Mouse (Mus musculus) stomach, embryonic 16.5 days (tissue): ENCODE measurements around the gene Dlx6. TPM values are rescaled to one million over a fixed set of nuclear protein-coding genes. Genes with fewer than 3 reads are reported as not detected.

Source experiments
- ATAC-seq: fragments of 200-750 bp; cut with Nextera tagmentation; 2 replicates; pipeline ENCODE4 v1.8.0; 2017; ENCODE audit warnings: moderate number of reproducible peaks, moderate TSS enrichment; ENCODE audit not compliant: insufficient read depth, low FRiP score
- H3K27ac ChIP-seq: fragments of 300-500 bp; sonication (generic); 2 replicates; pipeline ENCODE4 v1.5.1; 2014; ENCODE audit warnings: low read length
- H3K27me3 ChIP-seq: fragments of 300-500 bp; sonication (generic); 2 replicates; pipeline ENCODE4 v1.6.1; 2014; ENCODE audit warnings: low read length, control low read depth, mixed read lengths; ENCODE audit not compliant: control insufficient read depth, insufficient read depth
- H3K36me3 ChIP-seq: fragments of 300-500 bp; sonication (generic); 2 replicates; pipeline ENCODE4 v1.6.1; 2014; ENCODE audit warnings: low read length; ENCODE audit not compliant: control insufficient read depth, insufficient read depth
- H3K4me1 ChIP-seq: fragments of 300-500 bp; sonication (generic); 2 replicates; pipeline ENCODE4 v1.6.1; 2014; ENCODE audit warnings: low read length, control low read depth, mixed read lengths; ENCODE audit not compliant: control insufficient read depth, insufficient read depth
- H3K4me2 ChIP-seq: fragments of 300-500 bp; sonication (generic); 2 replicates; pipeline ENCODE4 v1.6.1; 2014; ENCODE audit warnings: low read depth, low read length, mixed read lengths
- H3K4me3 ChIP-seq: fragments of 300-500 bp; sonication (generic); replicated peaks from 2 replicates; pipeline ENCODE4 v1.5.1; 2014; ENCODE audit warnings: mild to moderate bottlenecking, low read length
- H3K9ac ChIP-seq: fragments of 300-500 bp; sonication (generic); 2 replicates; pipeline ENCODE4 v1.6.1; 2014; ENCODE audit warnings: low read length
- H3K9me3 ChIP-seq: fragments of 300-500 bp; sonication (generic); replicated peaks from 2 replicates; pipeline ENCODE4 v1.6.1; 2016; ENCODE audit warnings: low read length, control low read depth; ENCODE audit not compliant: control insufficient read depth
- WGBS: fragments of 180-500 bp; shearing (Covaris S2); extraction: QIAGEN DNeasy Blood & Tissue Kit; methylation state at CpG from one replicate; pipeline ENCODE4 v1.1.7; 2014; 5-methylcytosine and 5-hydroxymethylcytosine counted together
- polyA plus RNA-seq: library from polyadenylated mRNA; unstranded; fragments of >200 nt; fragmentation: Nextera tagmentation; extraction: Ambion mirVana; gene quantifications from 2 replicates; pipeline ENCODE4 v1.2.1, GENCODE M21; 2015

Dlx6 gene
- polyA plus RNA-seq, 1 experiment from 2014 or later = 0.27 TPM

- Histone ChIP-seq H3K4me1 (peaks cover 13% of the 10 kb centered on the region), H3K36me3 (no peaks in the 10 kb centered on the region), H3K4me3 (peak overlapping the region; percentile 41), H3K27me3 (peaks cover 78% of the 10 kb centered on the region), H3K9me3 (no peaks in the 10 kb centered on the region), H3K4me2 (peak overlapping the region; percentile 65), H3K27ac (no peak overlapping the region), H3K9ac (peak overlapping the region; percentile 35; the same call in 1 of the 2 replicates)
- WGBS = 2% methylated on average over 20 of the region's 21 CpGs
- 0 out of 2 replicates have a peak, but pooled peaks have one; percentile 5 for ATAC-seq
Measured at GRCm38 (mm10) chr6:6863955-6864354, 821 bp downstream of the Dlx6 start.

GRCm38 (mm10) chr6:6864441-6865440 lies 1.6 kb downstream of the Dlx6 start:
- Histone ChIP-seq H3K4me2 (no peak overlapping the region), H3K4me3 (peak overlapping the region; percentile 41; the same call in 1 of the 2 replicates), H3K9me3 (no peaks in the 10 kb centered on the region), H3K27ac (no peak overlapping the region), H3K36me3 (no peaks in the 10 kb centered on the region), H3K27me3 (peaks cover 75% of the 10 kb centered on the region), H3K4me1 (peaks cover 13% of the 10 kb centered on the region), H3K9ac (no peak overlapping the region)
- 6% methylated on average over 36 of the region's 36 CpGs for WGBS
- no peak for ATAC-seq

GRCm38 (mm10) chr6:6867031-6867430 lies 3.9 kb downstream of the Dlx6 start:
- Histone ChIP-seq H3K9me3 (no peaks in the 10 kb centered on the region), H3K36me3 (no peaks in the 10 kb centered on the region), H3K9ac (no peak overlapping the region), H3K27me3 (peaks cover 80% of the 10 kb centered on the region), H3K4me1 (peaks cover 13% of the 10 kb centered on the region), H3K4me3 (no peak overlapping the region), H3K4me2 (no peak overlapping the region), H3K27ac (no peak overlapping the region)
- WGBS = 2% methylated on average over 9 of the region's 9 CpGs
- no peak for ATAC-seq

GRCm38 (mm10) chr6:6869041-6869685 lies 6.0 kb downstream of the Dlx6 start:
- Histone ChIP-seq H3K27ac (no peak overlapping the region), H3K9ac (no peak overlapping the region), H3K4me2 (no peak overlapping the region), H3K36me3 (no peaks in the 10 kb centered on the region), H3K27me3 (peaks cover 77% of the 10 kb centered on the region), H3K4me1 (no peaks in the 10 kb centered on the region), H3K9me3 (no peaks in the 10 kb centered on the region), H3K4me3 (no peak overlapping the region)
- 5% methylated on average over 13 of the region's 13 CpGs for WGBS
- no peak for ATAC-seq

DNA sequence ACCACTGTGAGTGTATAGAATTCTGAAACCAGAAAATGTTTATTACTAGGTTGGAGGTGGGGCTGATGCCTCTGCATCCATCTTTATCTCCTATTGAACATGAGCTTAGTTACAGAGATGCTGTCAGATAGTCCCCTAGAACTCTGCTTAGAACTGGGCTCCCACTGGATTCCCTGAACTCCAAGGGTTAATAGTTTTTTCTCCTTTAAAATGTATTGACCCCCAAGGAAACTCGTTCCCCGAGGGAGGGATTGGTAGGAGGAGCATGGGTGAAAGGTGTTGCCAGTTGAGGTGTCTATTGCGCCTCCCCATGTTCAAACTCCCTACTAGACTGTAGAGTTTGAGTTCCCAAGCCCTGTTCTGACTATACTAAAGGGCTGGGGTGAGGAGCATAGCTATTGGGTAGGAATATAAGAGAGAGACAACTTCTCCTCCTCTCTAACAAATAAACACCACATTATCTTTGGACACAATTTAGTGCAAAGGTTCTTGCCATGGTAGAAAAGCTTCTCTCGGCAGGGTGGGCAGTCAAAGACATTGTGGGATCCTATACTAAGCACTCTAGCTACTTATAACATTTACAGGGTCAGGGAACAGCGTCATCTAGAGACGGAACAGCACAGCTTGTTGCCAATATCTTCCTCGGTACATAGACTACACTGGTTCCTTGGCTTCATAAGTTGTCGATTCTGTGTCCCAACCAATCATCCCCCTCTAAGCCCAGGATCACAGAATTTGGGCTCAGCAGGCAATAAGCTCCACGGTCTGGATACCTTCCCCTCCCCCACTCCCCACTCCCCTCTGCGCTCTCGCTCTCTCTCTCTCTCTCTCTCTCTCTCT lies 7.0 kb downstream of the Dlx6 start:
- H3K36me3 ChIP-seq = no peaks in the 10 kb centered on the region
- no peaks in the 10 kb centered on the region for H3K4me1 ChIP-seq
- no peak overlapping the region for H3K9ac ChIP-seq
- no peaks in the 10 kb centered on the region for H3K9me3 ChIP-seq
- under 1% methylated on average over 11 of the region's 11 CpGs for WGBS
- H3K4me3 ChIP-seq = no peak overlapping the region
- no peak overlapping the region for H3K4me2 ChIP-seq
- peaks cover 77% of the 10 kb centered on the region for H3K27me3 ChIP-seq
- H3K27ac ChIP-seq = no peak overlapping the region
- ATAC-seq = no peak

DNA sequence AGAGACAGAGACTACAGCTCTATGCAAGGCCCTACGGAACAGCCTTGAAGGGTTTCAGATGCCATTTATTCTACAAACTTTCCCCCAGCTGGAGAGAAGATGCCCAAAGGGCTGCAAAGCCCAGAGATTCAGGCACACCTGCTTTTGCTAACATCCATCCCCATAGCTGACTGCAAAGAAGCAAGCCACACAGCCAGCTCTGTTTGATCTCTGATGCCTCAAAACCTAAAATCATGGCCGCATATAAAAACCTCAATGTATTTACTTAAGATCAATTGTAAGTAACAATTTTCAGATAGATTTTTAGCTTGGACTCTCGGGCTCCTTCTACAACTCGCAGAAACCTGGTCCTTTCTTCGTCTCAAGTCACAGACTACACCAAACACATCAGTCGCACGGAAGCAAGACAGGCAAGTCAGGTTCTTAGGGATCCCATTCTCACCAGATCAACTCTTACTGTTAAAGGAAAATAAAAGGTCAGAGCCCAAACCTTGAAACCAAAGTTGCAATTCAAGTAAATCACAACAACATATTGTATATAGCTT lies 7.8 kb downstream of the Dlx6 start:
- WGBS = 4% methylated on average over 7 of the region's 7 CpGs
- no peak overlapping the region for H3K4me3 ChIP-seq
- H3K36me3 ChIP-seq = no peaks in the 10 kb centered on the region
- H3K27ac ChIP-seq = no peak overlapping the region
- H3K9ac ChIP-seq = no peak overlapping the region
- peaks cover 77% of the 10 kb centered on the region for H3K27me3 ChIP-seq
- no peak for ATAC-seq
- H3K4me1 ChIP-seq = no peaks in the 10 kb centered on the region
- H3K9me3 ChIP-seq = no peaks in the 10 kb centered on the region
- H3K4me2 ChIP-seq = no peak overlapping the region

DNA sequence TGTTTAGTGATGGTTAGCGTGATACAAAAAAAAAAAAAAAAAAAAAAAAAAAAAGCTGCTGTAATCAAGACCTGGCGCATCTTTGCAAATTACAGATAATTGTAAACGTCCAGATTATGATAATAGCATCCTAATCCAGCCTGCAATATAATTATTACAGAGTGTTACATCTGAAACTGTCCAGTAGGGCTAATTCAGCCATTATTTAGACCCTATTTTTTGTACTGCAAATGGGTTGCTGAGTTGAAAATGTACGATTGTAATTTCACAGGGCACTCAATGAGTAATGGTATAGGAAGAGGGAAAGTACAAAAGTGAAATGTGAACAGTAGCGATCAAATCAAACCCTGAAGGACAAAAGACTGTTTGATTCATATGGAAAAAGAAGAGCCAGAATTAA lies 8.6 kb downstream of the Dlx6 start:
- H3K27ac ChIP-seq = no peak overlapping the region
- 4% methylated on average over 5 of the region's 5 CpGs for WGBS
- H3K4me2 ChIP-seq = no peak overlapping the region
- H3K4me3 ChIP-seq = no peak overlapping the region
- no peak overlapping the region for H3K9ac ChIP-seq
- H3K36me3 ChIP-seq = no peaks in the 10 kb centered on the region
- no peaks in the 10 kb centered on the region for H3K4me1 ChIP-seq
- H3K9me3 ChIP-seq = no peaks in the 10 kb centered on the region
- no peak for ATAC-seq
- peaks cover 79% of the 10 kb centered on the region for H3K27me3 ChIP-seq

DNA sequence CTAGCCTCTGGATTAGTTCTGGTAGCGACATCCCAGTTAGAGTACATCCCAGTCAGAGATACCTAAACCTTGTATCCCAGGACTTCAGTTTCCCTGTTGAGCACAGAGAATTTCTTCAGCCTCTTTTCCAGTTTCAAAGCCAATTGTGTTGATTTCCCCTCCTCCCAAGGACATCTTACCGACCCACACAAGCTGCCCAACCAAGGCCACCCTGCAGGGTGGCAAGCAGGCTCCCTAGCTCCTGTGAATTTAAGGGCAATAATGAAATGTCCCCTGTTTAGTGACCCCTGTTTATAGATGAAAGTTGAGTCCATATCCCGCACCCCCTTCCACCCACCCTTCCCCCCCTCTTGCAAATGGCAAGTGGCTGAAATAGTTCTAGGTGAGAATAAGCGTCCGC lies 9.7 kb downstream of the Dlx6 start:
- 4% methylated on average over 5 of the region's 5 CpGs for WGBS
- ATAC-seq = no peak
- H3K4me1 ChIP-seq = no peaks in the 10 kb centered on the region

More for the DNA sequence above, 9.7 kb downstream of the Dlx6 start:
- Histone ChIP-seq H3K4me2 (no peak overlapping the region), H3K9me3 (no peaks in the 10 kb centered on the region), H3K27me3 (peaks cover 83% of the 10 kb centered on the region), H3K27ac (no peak overlapping the region), H3K4me3 (no peak overlapping the region), H3K9ac (no peak overlapping the region), H3K36me3 (no peaks in the 10 kb centered on the region)
